Mouse (Mus musculus): ENCODE data around the gene Jph3.
A peak's percentile ranks its signal among the peaks of the same experiment; 100 is the strongest.

DNA sequence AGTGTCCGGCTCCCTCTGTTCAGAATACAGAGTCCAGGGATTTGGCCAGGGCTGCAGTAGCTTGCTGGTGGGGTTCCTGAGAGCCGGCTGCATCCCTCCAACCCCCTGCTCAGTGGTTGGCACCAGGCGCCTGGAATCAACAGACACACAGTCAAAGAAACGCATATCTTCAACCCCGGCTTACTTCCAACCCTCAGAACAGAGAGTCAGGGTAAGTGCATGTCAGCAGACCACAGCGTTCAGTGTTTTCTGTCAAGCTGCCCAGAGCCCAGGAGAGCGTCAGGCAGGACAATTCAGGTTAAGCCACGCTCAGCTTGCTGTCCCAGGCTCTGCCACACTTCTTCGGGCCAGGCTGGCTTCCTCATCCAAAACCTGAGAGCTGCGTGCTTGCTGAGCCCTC lies 48.0 kb upstream of the Jph3 start:
- TF ChIP-seq POLR2A (IDR thresholded peaks at IDR 0.05; ENCODE audit: insufficient read depth, low read depth, low read length) (no peak), CTCF (IDR thresholded peaks at IDR 0.05) (no peak), EP300 (IDR thresholded peaks at IDR 0.05; ENCODE audit: insufficient read depth, low read depth, low read length) (0 out of 2 replicates have a peak, but pooled peaks have one; percentile 38)

Measured in heart, adult 2 months (tissue).